Mouse (Mus musculus): ENCODE measurements at regions not wholly inside any gene's neighbourhood (a gene's known extent, or its start where the extent isn't known, plus 50 kb on each side); places are given as distances from the start of the nearest gene placed in this dataset.

- peak; percentile 4 to 47 for DNase-seq (ENCODE audit: low spot score in 2 of 2)
- intact Hi-C loops (cut with DNase I), result no loop called here
These were observed 58.2 kb upstream of the Ppp3ca start for GRCm38 (mm10) chr3:136611682-136612081.

- no peak for DNase-seq (ENCODE audit: low spot score in 2 of 2)
- intact Hi-C loops (cut with DNase I), result no loop called here
These were observed 59.4 kb upstream of the Ppp3ca start for GRCm38 (mm10) chr3:136610556-136610924.

GRCm38 (mm10) chr3:136609855-136610555 lies 59.9 kb upstream of the Ppp3ca start:
- intact Hi-C loops (cut with DNase I), result loop anchor here (5.0 kb wide), 1 partner anchor 52 kb away; no protein-coding TSS in a partner anchor
- no peak for DNase-seq (ENCODE audit: low spot score in 2 of 2)

GRCm38 (mm10) chr3:136601706-136602105 lies 68.2 kb upstream of the Ppp3ca start:
- no peak for DNase-seq (ENCODE audit: low spot score in 2 of 2)
- intact Hi-C loops (cut with DNase I), result no loop called here

GRCm38 (mm10) chr3:136583937-136584336 lies 86.0 kb upstream of the Ppp3ca start:
- intact Hi-C loops (cut with DNase I), result no loop called here
- DNase-seq (ENCODE audit: low spot score in 2 of 2), result no peak

- intact Hi-C loops (cut with DNase I), result no loop called here
- peak in 1 of 2 experiments; percentile 19 for DNase-seq (ENCODE audit: low spot score in 2 of 2)
These were observed 91.9 kb upstream of the Ppp3ca start for GRCm38 (mm10) chr3:136578016-136578415.

- DNase-seq (ENCODE audit: low spot score in 2 of 2), result no peak
- intact Hi-C loops (cut with DNase I), result no loop called here
These were observed 99.4 kb upstream of the Ppp3ca start for GRCm38 (mm10) chr3:136570517-136570916.

- intact Hi-C loops (cut with DNase I), result no loop called here
These were observed 113.4 kb upstream of the Ppp3ca start for GRCm38 (mm10) chr3:136556488-136556887.

GRCm38 (mm10) chr3:136549471-136549870 lies 120.5 kb upstream of the Ppp3ca start:
- DNase-seq (ENCODE audit: low spot score in 2 of 2), result no peak
- intact Hi-C loops (cut with DNase I), result no loop called here

More at GRCm38 (mm10) chr3:136556488-136556887, 113.4 kb upstream of the Ppp3ca start:
- no peak for DNase-seq (ENCODE audit: low spot score in 2 of 2)

- no peak for DNase-seq (ENCODE audit: low spot score in 2 of 2)
- intact Hi-C loops (cut with DNase I), result no loop called here
These were observed 138.3 kb upstream of the Ppp3ca start for GRCm38 (mm10) chr3:136531604-136532003.

GRCm38 (mm10) chr3:136508575-136508974 lies 161.3 kb upstream of the Ppp3ca start:
- intact Hi-C loops (cut with DNase I), result no loop called here

GRCm38 (mm10) chr3:136507070-136507469 lies 162.9 kb upstream of the Ppp3ca start:
- no peak for DNase-seq (ENCODE audit: low spot score in 2 of 2)
- intact Hi-C loops (cut with DNase I), result no loop called here

More at GRCm38 (mm10) chr3:136508575-136508974, 161.3 kb upstream of the Ppp3ca start:
- no peak for DNase-seq (ENCODE audit: low spot score in 2 of 2)

- DNase-seq (ENCODE audit: low spot score in 2 of 2), result no peak
- intact Hi-C loops (cut with DNase I), result no loop called here
These were observed 169.0 kb upstream of the Bank1 start for GRCm38 (mm10) chr3:136494831-136495230.

- no peak for DNase-seq (ENCODE audit: low spot score in 2 of 2)
- intact Hi-C loops (cut with DNase I), result no loop called here
These were observed 165.8 kb upstream of the Bank1 start for GRCm38 (mm10) chr3:136491683-136492082.

GRCm38 (mm10) chr3:136471693-136472092 lies 145.8 kb upstream of the Bank1 start:
- intact Hi-C loops (cut with DNase I), result no loop called here
- peak in 1 of 2 experiments; percentile 34 for DNase-seq (ENCODE audit: low spot score in 2 of 2)

- intact Hi-C loops (cut with DNase I), result no loop called here
- no peak for DNase-seq (ENCODE audit: low spot score in 2 of 2)
These were observed 136.9 kb upstream of the Bank1 start for GRCm38 (mm10) chr3:136462747-136463146.

- DNase-seq (ENCODE audit: low spot score in 2 of 2), result peak in 1 of 2 experiments; percentile 16
- intact Hi-C loops (cut with DNase I), result loop anchor here (10.0 kb wide), 1 partner anchor 292 kb away; no protein-coding TSS in a partner anchor
These were observed 130.7 kb upstream of the Bank1 start for GRCm38 (mm10) chr3:136456471-136457117.

- intact Hi-C loops (cut with DNase I), result loop anchor here (10.0 kb wide), 1 partner anchor 291 kb away; no protein-coding TSS in a partner anchor
- no peak for DNase-seq (ENCODE audit: low spot score in 2 of 2)
These were observed 130.0 kb upstream of the Bank1 start for GRCm38 (mm10) chr3:136455651-136456470.

- DNase-seq (ENCODE audit: low spot score in 2 of 2), result no peak
- intact Hi-C loops (cut with DNase I), result loop anchor here (10.0 kb wide), 1 partner anchor 290 kb away; no protein-coding TSS in a partner anchor
These were observed 129.1 kb upstream of the Bank1 start for GRCm38 (mm10) chr3:136454967-136455366.
